Mouse (Mus musculus) hindbrain, embryonic 15.5 days (tissue): ENCODE measurements around the gene Gpm6a. TPM values are rescaled to one million over a fixed set of nuclear protein-coding genes. Genes with fewer than 3 reads are reported as not detected.
A peak's percentile ranks its signal among the peaks of the same experiment; 100 is the strongest.

Experiments used
- ATAC-seq: fragments of 200-750 bp; cut with Nextera tagmentation; 2 replicates; pipeline ENCODE4 v1.8.0; 2017; ENCODE audit warnings: low read depth, moderate number of reproducible peaks, moderate TSS enrichment; ENCODE audit not compliant: low FRiP score
- H3K27ac ChIP-seq: fragments of 300-500 bp; sonication (generic); replicated peaks from 2 replicates; pipeline ENCODE4 v1.5.1; 2015; ENCODE audit warnings: mild to moderate bottlenecking, inconsistent platforms
- H3K27me3 ChIP-seq: fragments of 300-500 bp; sonication (generic); 2 replicates; pipeline ENCODE4 v1.6.1; 2015; ENCODE audit warnings: control low read depth, inconsistent platforms
- H3K36me3 ChIP-seq: fragments of 300-500 bp; sonication (generic); 2 replicates; pipeline ENCODE4 v1.6.1; 2015; ENCODE audit warnings: control low read depth, inconsistent platforms
- H3K4me1 ChIP-seq: fragments of 300-500 bp; sonication (generic); replicated peaks from 2 replicates; pipeline ENCODE4 v1.6.1; 2015; ENCODE audit warnings: control low read depth, inconsistent platforms
- H3K4me2 ChIP-seq: fragments of 300-500 bp; sonication (generic); 2 replicates; pipeline ENCODE4 v1.6.1; 2015; ENCODE audit warnings: moderate library complexity, mild to moderate bottlenecking, inconsistent platforms
- H3K4me3 ChIP-seq: fragments of 300-500 bp; sonication (generic); 2 replicates; pipeline ENCODE4 v1.5.1; 2015; ENCODE audit warnings: mild to moderate bottlenecking, inconsistent platforms
- H3K9ac ChIP-seq: fragments of 300-500 bp; sonication (generic); 2 replicates; pipeline ENCODE4 v1.6.1; 2015; ENCODE audit warnings: inconsistent platforms
- H3K9me3 ChIP-seq: fragments of 300-500 bp; sonication (generic); 2 replicates; pipeline ENCODE4 v1.6.1; 2016; ENCODE audit warnings: control low read depth, inconsistent platforms
- WGBS: fragments of 180-500 bp; shearing (Covaris S2); methylation state at CpG from one replicate; pipeline ENCODE4 v1.1.7; 2015; 5-methylcytosine and 5-hydroxymethylcytosine counted together
- polyA plus RNA-seq: library from polyadenylated mRNA; unstranded; fragments of >200 nt; fragmentation: Nextera tagmentation; extraction: Ambion mirVana; gene quantifications from 2 replicates; pipeline ENCODE4 v1.2.1, GENCODE M21; 2015

The Gpm6a gene
- polyA plus RNA-seq, 1 experiment from 2014 or later, result 473 TPM

GRCm38 (mm10) chr8:55103065-55103464, 148.4 kb downstream of the Gpm6a start:
- WGBS, result 81% methylated on average over 2 of the region's 2 CpGs
- Histone ChIP-seq H3K9ac (no peak overlapping the region), H3K9me3 (no peaks in the 10 kb centered on the region), H3K36me3 (no peaks in the 10 kb centered on the region), H3K4me3 (no peak overlapping the region), H3K4me2 (no peak overlapping the region), H3K27ac (no peak overlapping the region), H3K4me1 (no peaks in the 10 kb centered on the region), H3K27me3 (no peaks in the 10 kb centered on the region)
- no peak for ATAC-seq

GRCm38 (mm10) chr8:55103891-55104481, 149.3 kb downstream of the Gpm6a start:
- H3K27ac ChIP-seq, result no peak overlapping the region
- ATAC-seq, result peak; percentile 75
- no peaks in the 10 kb centered on the region for H3K27me3 ChIP-seq
- H3K9me3 ChIP-seq, result no peaks in the 10 kb centered on the region
- H3K4me1 ChIP-seq, result no peaks in the 10 kb centered on the region
- 36% methylated on average over 3 of the region's 3 CpGs for WGBS
- no peak overlapping the region for H3K4me2 ChIP-seq
- H3K4me3 ChIP-seq, result no peak overlapping the region
- H3K36me3 ChIP-seq, result no peaks in the 10 kb centered on the region
- no peak overlapping the region for H3K9ac ChIP-seq

Other genes starting within 250 kb of the Gpm6a start
- gene Wdr17, start 67.7 kb upstream of the Gpm6a start, polyA plus RNA-seq, result 11.1 and 14.7 TPM in 2 replicates